Mouse (Mus musculus): ENCODE results near the gene Gm7792.
"Not testable (repeated sequence)": the region's sequence is repeated elsewhere in the genome, so short reads cannot be mapped to it uniquely, and the experiment has no call there.

The Gm7792 gene
- long read RNA-seq, experiment 1: 0 reads
- long read RNA-seq, experiment 2: 0 reads

- intact Hi-C loops (cut with DNase I): not testable (repeated sequence)
Observed at GRCm38 (mm10) chr5:93843476-93843875, at the start of gene Gm7792. TSS of gene Gm7792 (plus strand) at chr5:93843776.

All from adrenal gland (tissue).